8 mouse cellular contexts compared by ENCODE assay signal in the genomic region with DNA sequence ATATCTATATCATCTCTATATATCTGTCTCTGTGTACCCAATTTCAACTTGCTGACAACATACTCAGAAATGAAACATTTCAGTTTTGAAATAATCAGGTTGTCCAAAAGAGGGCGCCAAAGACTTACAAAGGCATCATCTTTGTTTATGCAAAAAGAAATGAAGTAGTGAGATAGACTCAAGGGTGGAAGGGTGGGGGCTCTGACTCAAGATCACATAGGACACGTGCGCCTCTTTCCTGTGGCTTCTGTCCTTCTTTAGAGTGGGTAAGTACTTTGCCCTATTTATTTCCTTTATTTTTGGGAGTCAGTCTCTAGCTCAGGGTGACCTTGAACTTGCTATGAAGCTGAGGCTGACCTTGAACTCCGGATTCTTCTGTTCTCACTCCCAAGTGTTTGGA. TPM values are rescaled to one million over a fixed set of nuclear protein-coding genes. Genes with fewer than 3 reads are reported as not detected.
A peak's percentile ranks its signal among the peaks of the same experiment; 100 is the strongest.
DNase-seq lines count a peak whose midpoint lies in the region; ATAC-seq lines count a peak whose summit lies in the region.

No protein-coding gene starts in this region.

- H3K9ac ChIP-seq in heart, embryonic 11.5 days (ENCODE audit: low read depth, low read length), result no peak overlapping the region
- no peak overlapping the region for H3K9ac ChIP-seq in forebrain, embryonic 15.5 days (replicated peaks)

- ATAC-seq in heart, embryonic 11.5 days (replicated peaks; ENCODE audit: insufficient number of reproducible peaks, low FRiP score, low TSS enrichment), result no peak
- ATAC-seq in forebrain, embryonic 15.5 days (replicated peaks), result peak; percentile 51; the same call in 1 of the 2 replicates

- H3K36me3 ChIP-seq in heart, embryonic 11.5 days (ENCODE audit: control insufficient read depth, insufficient read depth, low read length), result no peaks in the 10 kb centered on the region
- H3K36me3 ChIP-seq in forebrain, embryonic 15.5 days, result no peaks in the 10 kb centered on the region

- H3K27me3 ChIP-seq in heart, embryonic 11.5 days (ENCODE audit: control insufficient read depth, insufficient read depth, low read length), result no peaks in the 10 kb centered on the region
- H3K27me3 ChIP-seq in forebrain, embryonic 15.5 days, result no peaks in the 10 kb centered on the region

- H3K4me2 ChIP-seq in heart, embryonic 11.5 days, result no peak overlapping the region
- no peak overlapping the region for H3K4me2 ChIP-seq in forebrain, embryonic 15.5 days (replicated peaks)

- H3K9me3 ChIP-seq in heart, embryonic 11.5 days (replicated peaks; ENCODE audit: control insufficient read depth, low read length), result no peaks in the 10 kb centered on the region
- no peaks in the 10 kb centered on the region for H3K9me3 ChIP-seq in forebrain, embryonic 15.5 days

- H3K4me1 ChIP-seq in heart, embryonic 11.5 days (ENCODE audit: control insufficient read depth, insufficient read depth, low read length), result no peaks in the 10 kb centered on the region
- H3K4me1 ChIP-seq in forebrain, embryonic 15.5 days, result 0 out of 2 replicates have a peak, but pooled peaks cover 3% of the 10 kb centered on the region

- no peak overlapping the region for H3K4me3 ChIP-seq in heart, embryonic 11.5 days (ENCODE audit: low read depth, low read length)
- no peak overlapping the region for H3K4me3 ChIP-seq in forebrain, embryonic 15.5 days

- WGBS in heart, embryonic 11.5 days (ENCODE audit: insufficient replicate concordance), result 36% methylated on average over 4 of the region's 4 CpGs
- WGBS in forebrain, embryonic 15.5 days, result 36% methylated on average over 4 of the region's 4 CpGs

- H3K27ac ChIP-seq in heart, embryonic 11.5 days (ENCODE audit: low read depth, low read length), result no peak overlapping the region
- no peak overlapping the region for H3K27ac ChIP-seq in forebrain, embryonic 15.5 days (replicated peaks)

- peak; percentile 17 for DNase-seq in heart, adult 8-10 months (ENCODE audit: low spot score)
- DNase-seq in right cerebral cortex, adult 18-20 months, result peak; percentile 34
- no peak for DNase-seq in right cerebral cortex, postnatal 25 days
- peak; percentile 75 for DNase-seq in ZHBTc4 (ENCODE audit: low read depth, low spot score)
- peak; percentile 57 for DNase-seq in lung, postnatal 10 days
- DNase-seq in yolk sac, embryonic 10.5 days (ENCODE audit: low spot score), result no peak

RNA-seq across cellular contexts. Expression of gene Gm6793, which starts 46.5 kb away (rescaled TPM):
- under 1 TPM in 2 of 4 experiments, not detected in 2; 0.22 to 0.57 TPM for total RNA-seq in heart, adult 8-10 months (2022)
- polyA plus RNA-seq in heart, embryonic 11.5 days (2014; fragmentation: Nextera tagmentation; extraction: Ambion mirVana), result 0.37 TPM in 1 of 2 replicates, not detected in the other
- polyA plus RNA-seq in forebrain, embryonic 15.5 days (2015; fragmentation: Nextera tagmentation; extraction: Ambion mirVana), result 0.20 and 0.80 TPM in 2 replicates

RNA-seq across cellular contexts. Expression of gene Terf2ip, which starts 50.2 kb away (rescaled TPM):
- 10 to 100 TPM; 11.0 to 12.7 (median 11.3) TPM for total RNA-seq in heart, adult 8-10 months (2022)
- polyA plus RNA-seq in heart, embryonic 11.5 days (2014; fragmentation: Nextera tagmentation; extraction: Ambion mirVana), result 16.7 and 18.5 TPM in 2 replicates
- 53.6 and 56.2 TPM in 2 replicates for polyA plus RNA-seq in forebrain, embryonic 15.5 days (2015; fragmentation: Nextera tagmentation; extraction: Ambion mirVana)

RNA-seq across cellular contexts. Expression of gene Kars, which starts 50.2 kb away (rescaled TPM):
- total RNA-seq in heart, adult 8-10 months (2022), result 100 to 1,000 TPM; 106 to 113 (median 110) TPM
- polyA plus RNA-seq in heart, embryonic 11.5 days (2014; fragmentation: Nextera tagmentation; extraction: Ambion mirVana), result 176 and 181 TPM in 2 replicates
- 178 and 179 TPM in 2 replicates for polyA plus RNA-seq in forebrain, embryonic 15.5 days (2015; fragmentation: Nextera tagmentation; extraction: Ambion mirVana)

Comparison
In these comparisons a context has a peak if more than half of its experiments do, and no peak if none do; other contexts are left out.
1. DNase-seq: peak in heart, adult 8-10 months (single experiment), right cerebral cortex, adult 18-20 months (single experiment), ZHBTc4 (single experiment) and lung, postnatal 10 days (single experiment); none in right cerebral cortex, postnatal 25 days (single experiment) and yolk sac, embryonic 10.5 days (single experiment).